Mouse (Mus musculus) R1 (cell line): ENCODE data around the gene Ulk4.

Source experiments
- DNase-seq: peaks from one replicate; pipeline ENCODE4 v3.0.0-alpha.2; 2018; ENCODE audit warnings: low read depth, low spot score

Ulk4 gene

GRCm38 (mm10) chr9:121277118-121278060, at the start of gene Ulk4:
Gene Ulk4 (minus strand): TSS chr9:121277197.
- peak; percentile 95 for DNase-seq

GRCm38 (mm10) chr9:121322034-121322433, 45.0 kb upstream of the Ulk4 start:
- DNase-seq: no peak

- DNase-seq: no peak
These were observed 44.1 kb upstream of the Ulk4 start for GRCm38 (mm10) chr9:121321118-121321517.

- DNase-seq: no peak
These were observed 43.4 kb upstream of the Ulk4 start for GRCm38 (mm10) chr9:121320433-121320832.

GRCm38 (mm10) chr9:121319323-121319966, 42.4 kb upstream of the Ulk4 start:
- DNase-seq: no peak

- peak; percentile 96 for DNase-seq
These were observed 39.8 kb upstream of the Ulk4 start for GRCm38 (mm10) chr9:121316621-121317405.

GRCm38 (mm10) chr9:121315901-121316595, 39.1 kb upstream of the Ulk4 start:
- no peak for DNase-seq

GRCm38 (mm10) chr9:121314541-121315152, 37.6 kb upstream of the Ulk4 start:
- peak; percentile 81 for DNase-seq

GRCm38 (mm10) chr9:121313656-121314374, 36.8 kb upstream of the Ulk4 start:
- DNase-seq: peak; percentile 98

GRCm38 (mm10) chr9:121312237-121312891, 35.4 kb upstream of the Ulk4 start:
- DNase-seq: no peak

GRCm38 (mm10) chr9:121311846-121312236, 34.8 kb upstream of the Ulk4 start:
- no peak for DNase-seq

- DNase-seq: no peak
These were observed 33.5 kb upstream of the Ulk4 start for GRCm38 (mm10) chr9:121310501-121310900.

- peak; percentile 52 for DNase-seq
These were observed 32.3 kb upstream of the Ulk4 start for GRCm38 (mm10) chr9:121309287-121309686.

- no peak for DNase-seq
These were observed 28.5 kb upstream of the Ulk4 start for GRCm38 (mm10) chr9:121305456-121305855.

GRCm38 (mm10) chr9:121304520-121304919, 27.5 kb upstream of the Ulk4 start:
- DNase-seq: no peak

- peak; percentile 89 for DNase-seq
These were observed 26.8 kb upstream of the Ulk4 start for GRCm38 (mm10) chr9:121303748-121304147.

- peak; percentile 38 for DNase-seq
These were observed 26.1 kb upstream of the Ulk4 start for GRCm38 (mm10) chr9:121303086-121303485.

GRCm38 (mm10) chr9:121302543-121302942, 25.5 kb upstream of the Ulk4 start:
- peak; percentile 72 for DNase-seq

- peak; percentile 81 for DNase-seq
These were observed 24.3 kb upstream of the Ulk4 start for GRCm38 (mm10) chr9:121301041-121301920.
